14 mouse cellular contexts compared by ENCODE assay signal in genomic region chr14:21581198-21581597, GRCm38 (mm10).
A peak's percentile ranks its signal among the peaks of the same experiment; 100 is the strongest.
DNase-seq lines count a peak whose midpoint lies in the region; ATAC-seq and TF ChIP-seq lines count a peak whose summit lies in the region.
"Had no signal": no experiment of that assay in that cellular context is flagged by ENCODE, and none has a peak within 500 bp of the region (broad histone marks: within the 10 kb centered on the region; RNA-seq: fewer than 3 reads in every experiment).

No protein-coding gene starts in this region.

- WGBS in kidney, embryonic 15.5 days = 15% methylated on average over 4 of the region's 4 CpGs
- WGBS in embryonic facial prominence, embryonic 10.5 days = 14% methylated on average over 4 of the region's 4 CpGs
- WGBS in lung, postnatal 0 days = 11% methylated on average over 4 of the region's 4 CpGs

- H3K4me2 ChIP-seq in kidney, embryonic 15.5 days = no peak overlapping the region
- H3K4me2 ChIP-seq in lung, postnatal 0 days (replicated peaks; ENCODE audit: low read depth, low read length) = no peak overlapping the region
- H3K4me2 ChIP-seq: hindbrain, embryonic 15.5 days had no signal

- H3K4me3 ChIP-seq in kidney, embryonic 15.5 days (replicated peaks) = no peak overlapping the region
- no peak overlapping the region for H3K4me3 ChIP-seq in embryonic facial prominence, embryonic 10.5 days
- no peak overlapping the region for H3K4me3 ChIP-seq in lung, postnatal 0 days (ENCODE audit: low read depth, low read length)
- H3K4me3 ChIP-seq: hindbrain, embryonic 15.5 days had no signal

- no peak for TF ChIP-seq EP300 in lung, postnatal 0 days (IDR thresholded peaks at IDR 0.05)

- H3K4me1 ChIP-seq in kidney, embryonic 15.5 days = peaks cover 33% of the 10 kb centered on the region
- peaks cover 48% of the 10 kb centered on the region for H3K4me1 ChIP-seq in embryonic facial prominence, embryonic 10.5 days
- peaks cover 22% of the 10 kb centered on the region for H3K4me1 ChIP-seq in lung, postnatal 0 days (ENCODE audit: insufficient read depth, low read depth, low read length)

- peak; percentile 32 for DNase-seq in kidney, adult 18-20 months
- DNase-seq in embryo, embryonic 10.5 days (ENCODE audit: low spot score) = peak; percentile 70
- peak; percentile 40 for DNase-seq in embryonic facial prominence, embryonic 10.5 days (ENCODE audit: low spot score)
- no peak for DNase-seq in lung, postnatal 0 days (ENCODE audit: low spot score)
- DNase-seq in layer of hippocampus, adult 11-12 months (ENCODE audit: low spot score) = no peak
- no peak for DNase-seq in urinary bladder, postnatal 10 days (ENCODE audit: low spot score)
- DNase-seq in frontal cortex, postnatal 14 days (ENCODE audit: low spot score in 2 of 2) = no peak
- DNase-seq: adrenal gland, postnatal 10 days; cerebellum, adult 11 months; heart, adult 11 months; layer of hippocampus, adult 9-11 months; left cerebral cortex, postnatal 4 days had no signal

- no peaks in the 10 kb centered on the region for H3K27me3 ChIP-seq in kidney, embryonic 15.5 days
- H3K27me3 ChIP-seq in embryonic facial prominence, embryonic 10.5 days (replicated peaks; ENCODE audit: low read depth, poor library complexity, severe bottlenecking) = no peaks in the 10 kb centered on the region
- no peaks in the 10 kb centered on the region for H3K27me3 ChIP-seq in lung, postnatal 0 days (replicated peaks; ENCODE audit: insufficient read depth, low read length)
- H3K27me3 ChIP-seq: hindbrain, embryonic 15.5 days had no signal

- no peaks in the 10 kb centered on the region for H3K9me3 ChIP-seq in kidney, embryonic 15.5 days (replicated peaks)
- H3K9me3 ChIP-seq in embryonic facial prominence, embryonic 10.5 days = no peaks in the 10 kb centered on the region
- no peaks in the 10 kb centered on the region for H3K9me3 ChIP-seq in lung, postnatal 0 days (ENCODE audit: low read length)
- H3K9me3 ChIP-seq: hindbrain, embryonic 15.5 days had no signal

- no peak for TF ChIP-seq CTCF in lung, postnatal 0 days (IDR thresholded peaks at IDR 0.05)

- H3K27ac ChIP-seq in kidney, embryonic 15.5 days = no peak overlapping the region
- H3K27ac ChIP-seq in embryonic facial prominence, embryonic 10.5 days (replicated peaks) = no peak overlapping the region
- H3K27ac ChIP-seq in lung, postnatal 0 days (ENCODE audit: low read length) = no peak overlapping the region
- H3K27ac ChIP-seq: hindbrain, embryonic 15.5 days had no signal

- no peaks in the 10 kb centered on the region for H3K36me3 ChIP-seq in kidney, embryonic 15.5 days
- no peaks in the 10 kb centered on the region for H3K36me3 ChIP-seq in embryonic facial prominence, embryonic 10.5 days (replicated peaks)
- H3K36me3 ChIP-seq in lung, postnatal 0 days (ENCODE audit: insufficient read depth, low read length) = no peaks in the 10 kb centered on the region
- H3K36me3 ChIP-seq: hindbrain, embryonic 15.5 days had no signal

- H3K9ac ChIP-seq in kidney, embryonic 15.5 days = no peak overlapping the region
- H3K9ac ChIP-seq in lung, postnatal 0 days (replicated peaks; ENCODE audit: low read depth) = no peak overlapping the region
- H3K9ac ChIP-seq: hindbrain, embryonic 15.5 days had no signal

- ATAC-seq in kidney, embryonic 15.5 days (replicated peaks; ENCODE audit: low FRiP score) = no peak
- peak; percentile 21; the same call in 1 of the 2 replicates for ATAC-seq in lung, postnatal 0 days

Comparison
In these comparisons a context has a peak if more than half of its experiments do, and no peak if none do; other contexts are left out.
1. DNase-seq: peak in kidney, adult 18-20 months (single experiment), embryo, embryonic 10.5 days (single experiment) and embryonic facial prominence, embryonic 10.5 days (single experiment); none in lung, postnatal 0 days (single experiment), layer of hippocampus, adult 11-12 months (single experiment), urinary bladder, postnatal 10 days (single experiment) and frontal cortex, postnatal 14 days (0 of 2).